Mouse (Mus musculus) urinary bladder, postnatal 4 days (tissue): ENCODE results near the gene Ipmk.

Experiments
- DNase-seq, 2 experiments: peaks; one replicate each; pipeline ENCODE4 v3.0.0; 2021 to 2022; ENCODE audit warnings: low spot score in 2 of 2

The Ipmk gene

GRCm38 (mm10) chr10:71347509-71347949 lies at the start of gene Ipmk:
Gene Ipmk, plus strand, starts transcription at chr10:71347763.
- peak; percentile 97 to 99 for DNase-seq

- no peak for DNase-seq
Observed at GRCm38 (mm10) chr10:71300161-71300560, 47.4 kb upstream of the Ipmk start.

DNA sequence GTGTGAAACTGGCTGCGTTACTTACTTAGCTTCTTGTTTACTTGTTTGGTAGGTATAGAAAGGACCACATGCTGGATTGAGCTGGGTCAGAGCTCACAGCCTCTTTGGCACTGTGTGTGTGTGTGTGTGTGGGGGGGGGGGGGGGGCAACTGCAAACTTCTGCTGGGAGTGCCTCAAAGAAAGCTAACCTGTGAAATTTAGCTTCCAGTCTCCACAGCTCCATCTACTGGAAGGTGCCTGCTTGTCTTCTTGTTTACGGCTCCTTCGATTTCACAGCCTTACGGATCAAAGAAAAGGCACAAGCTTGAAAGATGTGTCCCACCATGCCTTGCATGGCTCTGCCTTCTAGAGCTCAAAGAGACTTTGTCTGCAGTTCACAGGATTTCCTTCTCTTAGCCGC lies 45.1 kb upstream of the Ipmk start:
- no peak for DNase-seq

DNA sequence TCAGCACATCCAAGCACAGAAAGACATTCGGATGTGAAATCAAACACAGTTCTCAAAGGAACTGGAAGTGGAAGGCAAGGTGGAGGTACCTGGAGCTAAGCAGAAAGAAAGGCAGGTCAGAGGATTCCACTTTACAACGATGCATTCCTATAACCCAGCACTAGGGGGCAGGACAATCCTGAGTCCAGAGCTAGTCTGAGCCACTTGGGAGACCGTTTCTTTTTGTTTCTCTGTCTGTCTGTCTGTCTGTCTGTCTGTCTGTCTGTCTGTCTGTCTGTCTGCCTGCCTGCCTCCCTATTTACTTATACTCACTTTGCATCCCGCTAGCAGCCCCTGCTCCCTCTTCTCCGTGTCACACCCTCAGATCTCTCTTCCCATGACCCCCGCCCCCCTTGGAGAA lies 41.4 kb upstream of the Ipmk start:
- no peak for DNase-seq

- DNase-seq: no peak
Observed at GRCm38 (mm10) chr10:71306759-71307158, 40.8 kb upstream of the Ipmk start.

DNA sequence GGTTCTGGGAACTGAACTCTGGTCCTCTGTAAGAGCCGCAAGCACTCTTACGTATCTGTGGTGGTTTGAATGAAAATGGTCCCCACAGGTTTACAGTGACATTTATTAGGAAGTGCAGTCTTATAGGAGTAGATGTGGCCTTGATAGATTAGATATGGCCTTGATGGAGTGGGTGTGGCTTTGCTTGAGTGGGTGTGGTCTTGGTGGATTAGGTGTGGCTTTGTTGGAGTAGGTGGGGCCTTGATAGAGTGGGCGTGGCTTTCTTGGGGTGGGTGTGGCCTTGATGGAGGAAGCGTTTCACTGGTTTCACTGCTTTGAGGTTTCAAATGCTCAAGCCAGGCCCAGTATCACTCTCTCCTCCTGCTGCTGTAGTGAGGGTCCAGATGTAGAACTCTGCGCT lies 39.4 kb upstream of the Ipmk start:
- DNase-seq: no peak

GRCm38 (mm10) chr10:71310288-71310687 lies 37.3 kb upstream of the Ipmk start:
- DNase-seq: no peak

GRCm38 (mm10) chr10:71314596-71314995 lies 33.0 kb upstream of the Ipmk start:
- DNase-seq: no peak

DNA sequence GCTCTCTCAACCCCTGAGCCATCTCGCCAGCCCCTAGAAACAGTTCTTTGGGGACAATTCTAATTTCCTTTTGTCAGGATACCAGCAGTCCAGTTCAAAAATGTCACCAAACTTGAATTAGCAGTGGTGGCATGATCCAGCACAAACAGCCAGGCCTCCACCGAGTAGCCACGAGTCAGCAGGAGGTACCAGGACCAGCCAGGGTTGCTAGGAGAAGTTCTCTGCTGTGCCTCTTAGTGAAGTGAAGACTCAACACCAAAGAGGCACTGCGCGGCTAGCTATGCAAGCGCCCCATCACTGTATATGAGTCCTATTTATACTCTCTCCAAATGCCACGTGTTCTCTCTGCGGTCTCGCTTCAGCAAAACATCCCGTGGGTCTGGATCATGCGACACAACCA lies 31.5 kb upstream of the Ipmk start:
- no peak for DNase-seq

DNA sequence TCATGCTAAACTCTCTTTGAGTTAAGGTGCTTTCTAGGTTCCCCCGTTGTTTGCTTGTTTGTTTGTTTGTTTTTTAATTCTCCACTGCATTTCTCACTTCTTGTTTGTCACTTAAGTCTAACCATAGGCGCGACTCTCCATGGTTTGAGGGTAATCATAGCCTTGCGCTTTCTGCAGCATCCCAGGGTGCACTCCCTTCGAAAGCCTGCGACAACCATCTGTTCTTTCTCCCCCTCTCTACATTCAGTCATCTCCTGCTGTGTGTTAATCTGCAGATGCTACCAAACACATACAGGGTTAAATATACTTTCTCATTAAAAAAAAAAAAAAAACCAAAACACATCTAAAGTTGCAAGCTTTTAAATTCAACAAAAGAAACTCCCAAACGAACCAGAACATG lies 31.1 kb upstream of the Ipmk start:
- DNase-seq: no peak

DNA sequence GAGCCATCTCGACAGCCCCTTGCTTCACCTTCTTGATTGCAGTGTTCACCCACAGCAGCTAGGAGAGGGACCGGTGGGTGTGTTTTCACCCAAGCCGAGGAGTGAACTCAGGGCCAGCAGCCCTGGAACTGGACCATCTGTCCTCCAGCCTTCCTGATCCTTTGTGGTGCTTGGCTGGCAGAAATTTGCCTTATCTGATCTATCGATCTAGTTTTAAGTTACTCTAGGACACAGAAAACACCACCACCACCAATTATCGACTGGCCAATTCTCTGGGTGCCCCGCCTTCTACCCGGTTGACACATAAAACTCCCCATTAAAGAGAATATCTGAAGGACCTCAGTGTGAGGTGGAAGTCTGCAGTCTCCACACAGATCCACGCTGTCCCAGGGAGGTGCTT lies 23.9 kb upstream of the Ipmk start:
- no peak for DNase-seq

DNA sequence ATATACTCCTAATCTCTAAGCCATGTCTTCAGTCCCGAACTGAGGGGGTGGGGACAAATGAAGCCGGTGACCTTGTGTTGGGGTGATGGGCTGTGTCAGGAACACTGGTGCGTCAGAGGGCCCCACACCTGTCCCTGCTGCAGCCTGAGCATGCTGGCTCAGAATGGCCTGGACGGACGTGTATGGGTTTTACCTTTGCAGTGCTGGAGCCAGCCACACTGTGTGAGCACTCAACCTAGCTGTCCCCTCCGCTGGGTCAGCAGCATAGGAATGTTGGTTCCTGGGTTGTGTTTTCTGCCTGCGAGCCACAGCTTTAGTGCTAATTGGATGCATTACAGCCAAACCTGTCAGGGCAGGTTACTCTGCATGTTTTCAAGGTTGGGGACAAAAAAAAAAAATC lies 21.4 kb upstream of the Ipmk start:
- DNase-seq: no peak

- DNase-seq: peak in 1 of 2 experiments; percentile 45
Observed at GRCm38 (mm10) chr10:71326789-71327188, 20.8 kb upstream of the Ipmk start.

DNA sequence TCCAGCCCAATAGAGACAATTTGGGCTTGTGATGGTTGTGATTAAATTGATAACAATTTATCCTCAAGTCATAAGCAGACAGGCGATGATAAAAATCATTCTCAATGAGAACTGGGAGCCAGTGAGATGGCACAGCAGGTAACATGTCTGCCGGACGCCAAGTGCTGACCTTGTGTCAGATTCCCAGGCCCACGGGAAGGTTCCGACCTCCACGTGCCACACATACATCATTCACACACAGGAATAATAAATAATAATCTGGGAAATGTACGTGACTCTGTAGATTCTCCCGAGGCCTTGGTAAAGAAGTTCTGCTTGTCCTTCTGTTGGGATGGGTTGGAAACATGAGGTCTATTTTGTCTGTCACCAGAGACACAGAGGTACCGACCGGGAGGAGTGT lies 20.2 kb upstream of the Ipmk start:
- DNase-seq: no peak

GRCm38 (mm10) chr10:71328382-71328781 lies 19.2 kb upstream of the Ipmk start:
- no peak for DNase-seq

DNA sequence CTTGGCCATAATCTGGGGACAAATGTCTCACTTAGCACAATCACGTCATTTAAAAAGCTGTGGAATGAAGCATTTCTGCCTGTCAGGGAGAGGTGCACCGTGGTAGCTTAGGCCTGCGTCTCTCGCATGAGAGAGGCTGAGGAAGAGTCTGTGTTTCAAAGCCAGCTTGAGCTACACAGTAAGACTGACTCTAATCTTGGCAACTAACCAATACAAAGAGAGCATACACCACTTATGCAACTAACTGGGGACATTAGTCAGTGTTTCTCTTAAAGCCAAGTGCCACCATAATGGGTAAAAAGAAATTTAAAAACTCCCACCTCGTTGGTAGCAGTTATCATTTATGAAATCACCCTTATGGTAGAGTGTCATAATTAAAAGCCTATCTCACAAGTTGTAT lies 18.7 kb upstream of the Ipmk start:
- no peak for DNase-seq

GRCm38 (mm10) chr10:71329295-71329694 lies 18.3 kb upstream of the Ipmk start:
- DNase-seq: no peak

GRCm38 (mm10) chr10:71330070-71330469 lies 17.5 kb upstream of the Ipmk start:
- no peak for DNase-seq

GRCm38 (mm10) chr10:71331908-71332307 lies 15.7 kb upstream of the Ipmk start:
- DNase-seq: no peak

- DNase-seq: no peak
Observed at GRCm38 (mm10) chr10:71332376-71332775, 15.2 kb upstream of the Ipmk start.

- DNase-seq: no peak
Observed at GRCm38 (mm10) chr10:71332859-71333258, 14.7 kb upstream of the Ipmk start.

GRCm38 (mm10) chr10:71337733-71338132 lies 9.8 kb upstream of the Ipmk start:
- no peak for DNase-seq

GRCm38 (mm10) chr10:71338156-71338905 lies 9.2 kb upstream of the Ipmk start:
- no peak for DNase-seq

DNA sequence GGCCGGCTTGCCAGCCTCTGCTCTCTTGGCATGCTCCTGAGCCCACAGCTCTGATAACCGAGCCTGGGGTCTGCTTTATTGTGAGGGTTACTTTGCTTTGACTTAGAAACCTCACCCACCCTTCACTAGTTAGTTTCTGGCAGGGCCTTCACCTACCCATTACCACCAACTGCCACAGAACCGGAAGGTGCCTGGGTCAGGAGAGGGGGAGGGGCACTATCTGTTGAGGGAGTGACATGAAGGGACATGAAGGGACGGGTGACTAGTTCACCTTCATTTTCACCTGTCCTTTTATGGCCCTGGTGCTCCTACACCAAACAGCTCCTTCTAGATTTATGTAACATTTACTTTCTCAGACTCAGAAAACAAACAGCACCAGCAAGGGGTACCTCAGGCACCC lies 8.1 kb upstream of the Ipmk start:
- DNase-seq: no peak
